Mouse (Mus musculus) liver, postnatal 0 days (tissue): ENCODE measurements around the gene Prkcd. TPM values are rescaled to one million over a fixed set of nuclear protein-coding genes. Genes with fewer than 3 reads are reported as not detected.
A peak's percentile ranks its signal among the peaks of the same experiment; 100 is the strongest.

ENCODE experiments used
- ATAC-seq: fragments of 200-750 bp; cut with Nextera tagmentation; 2 replicates; pipeline ENCODE4 v1.8.0; 2017; ENCODE audit warnings: mild to moderate bottlenecking, moderate library complexity
- DNase-seq: peaks from one replicate; pipeline ENCODE4 v3.0.0-alpha.2; 2016
- H3K27ac ChIP-seq: fragments of 300-500 bp; sonication (generic); 2 replicates; pipeline ENCODE4 v1.5.1; 2014; ENCODE audit warnings: antibody characterized with exemption, moderate library complexity, mild to moderate bottlenecking, low read depth
- H3K27me3 ChIP-seq: fragments of 300-500 bp; sonication (generic); 2 replicates; pipeline ENCODE4 v1.6.1; 2014; ENCODE audit warnings: low read length, control low read depth, mixed read lengths; ENCODE audit not compliant: insufficient read depth
- H3K36me3 ChIP-seq: fragments of 300-500 bp; sonication (generic); replicated peaks from 2 replicates; pipeline ENCODE4 v1.6.1; 2014; ENCODE audit warnings: mild to moderate bottlenecking, control low read depth, low read length, moderate library complexity, mixed read lengths; ENCODE audit not compliant: insufficient read depth
- H3K4me1 ChIP-seq: fragments of 300-500 bp; sonication (generic); 2 replicates; pipeline ENCODE4 v1.6.1; 2014; ENCODE audit warnings: antibody characterized with exemption, mild to moderate bottlenecking, control low read depth; ENCODE audit not compliant: insufficient read depth
- H3K4me2 ChIP-seq: fragments of 300-500 bp; sonication (generic); 2 replicates; pipeline ENCODE4 v1.6.1; 2014; ENCODE audit warnings: low read depth, mild to moderate bottlenecking, low read length, moderate library complexity, mixed read lengths
- H3K4me3 ChIP-seq: fragments of 300-500 bp; sonication (generic); 2 replicates; pipeline ENCODE4 v1.5.1; 2014; ENCODE audit warnings: low read depth, low read length
- H3K9ac ChIP-seq: fragments of 300-500 bp; sonication (generic); replicated peaks from 2 replicates; pipeline ENCODE4 v1.6.1; 2014; ENCODE audit warnings: mild to moderate bottlenecking, moderate library complexity
- H3K9me3 ChIP-seq: fragments of 300-500 bp; sonication (generic); 2 replicates; pipeline ENCODE4 v1.6.1; 2016; ENCODE audit warnings: mild to moderate bottlenecking, control low read depth, low read length, mixed read lengths
- CTCF ChIP-seq: sonication (generic); IDR thresholded peaks from 2 replicates; pipeline ENCODE4 v1.5.1; 2016; ENCODE audit warnings: antibody characterized with exemption, low read depth
- EP300 ChIP-seq: IDR thresholded peaks from 2 replicates; pipeline ENCODE4 v1.6.1; 2016; ENCODE audit warnings: antibody characterized with exemption, low read depth, mild to moderate bottlenecking
- WGBS: fragments of 180-500 bp; shearing (Covaris S2); extraction: QIAGEN DNeasy Blood & Tissue Kit; methylation state at CpG from one replicate; pipeline ENCODE4 v1.1.7; 2014; ENCODE audit not compliant: insufficient replicate concordance; 5-methylcytosine and 5-hydroxymethylcytosine counted together
- polyA plus RNA-seq: library from polyadenylated mRNA; unstranded; fragments of >200 nt; fragmentation: Nextera tagmentation; extraction: Ambion mirVana; gene quantifications from 2 replicates; pipeline ENCODE4 v1.2.1, GENCODE M21; 2015

The Prkcd gene
- polyA plus RNA-seq, 1 experiment from 2014 or later, result 17.8 TPM

- Histone ChIP-seq H3K36me3 (peaks cover 38% of the 10 kb centered on the region), H3K27ac (no peak overlapping the region)
Measured at GRCm38 (mm10) chr14:30576260-30576659, 49.8 kb downstream of the Prkcd start.

GRCm38 (mm10) chr14:30575791-30576190 is 50.2 kb downstream of the Prkcd start:
- peaks cover 3% of the 10 kb centered on the region; the same call in 1 of the 2 replicates for H3K4me1 ChIP-seq
- H3K9ac ChIP-seq, result no peak overlapping the region
- no peak for ATAC-seq
- no peak for DNase-seq
- TF ChIP-seq CTCF (no peak), EP300 (no peak)
- no peak overlapping the region for H3K27ac ChIP-seq
- no peak overlapping the region for H3K4me3 ChIP-seq
- no peaks in the 10 kb centered on the region for H3K27me3 ChIP-seq
- no peaks in the 10 kb centered on the region for H3K9me3 ChIP-seq
- H3K36me3 ChIP-seq, result peaks cover 43% of the 10 kb centered on the region
- 61% methylated on average over 7 of the region's 7 CpGs for WGBS
- no peak overlapping the region for H3K4me2 ChIP-seq

More at GRCm38 (mm10) chr14:30576260-30576659, 49.8 kb downstream of the Prkcd start:
- no peak overlapping the region for H3K9ac ChIP-seq
- no peaks in the 10 kb centered on the region for H3K9me3 ChIP-seq
- TF ChIP-seq CTCF, result no peak
- TF ChIP-seq EP300, result no peak
- no peaks in the 10 kb centered on the region for H3K27me3 ChIP-seq
- H3K4me1 ChIP-seq, result peaks cover 3% of the 10 kb centered on the region; the same call in 1 of the 2 replicates
- ATAC-seq (peak; percentile 24; the same call in 1 of the 2 replicates), DNase-seq (no peak)
- H3K4me2 ChIP-seq, result no peak overlapping the region
- WGBS, result 41% methylated on average over 5 of the region's 5 CpGs
- H3K4me3 ChIP-seq, result no peak overlapping the region

GRCm38 (mm10) chr14:30573983-30574584 is 51.9 kb downstream of the Prkcd start:
- 59% methylated on average over 6 of the region's 6 CpGs for WGBS
- Histone ChIP-seq H3K4me1 (peaks cover 3% of the 10 kb centered on the region; the same call in 1 of the 2 replicates), H3K4me3 (no peak overlapping the region), H3K4me2 (no peak overlapping the region), H3K27me3 (no peaks in the 10 kb centered on the region), H3K9me3 (no peaks in the 10 kb centered on the region), H3K9ac (no peak overlapping the region), H3K36me3 (peaks cover 58% of the 10 kb centered on the region), H3K27ac (no peak overlapping the region)
- peak; percentile 49; the same call in 1 of the 2 replicates for ATAC-seq
- DNase-seq, result peak; percentile 82
- TF ChIP-seq CTCF (peak; percentile 98), EP300 (no peak)

- peaks cover 3% of the 10 kb centered on the region; the same call in 1 of the 2 replicates for H3K4me1 ChIP-seq
- H3K9ac ChIP-seq, result no peak overlapping the region
- H3K27me3 ChIP-seq, result no peaks in the 10 kb centered on the region
- H3K9me3 ChIP-seq, result no peaks in the 10 kb centered on the region
- no peak for ATAC-seq
- H3K27ac ChIP-seq, result 0 out of 2 replicates have a peak overlapping the region, but pooled peaks have one; percentile 22
- no peak overlapping the region for H3K4me3 ChIP-seq
- DNase-seq, result no peak
- 61% methylated on average over 8 of the region's 8 CpGs for WGBS
- TF ChIP-seq CTCF, result no peak
- no peak for TF ChIP-seq EP300
- no peak overlapping the region for H3K4me2 ChIP-seq
- peaks cover 66% of the 10 kb centered on the region for H3K36me3 ChIP-seq
Measured at GRCm38 (mm10) chr14:30573235-30573634, 52.8 kb downstream of the Prkcd start.

GRCm38 (mm10) chr14:30572253-30572652 is 53.8 kb downstream of the Prkcd start:
- Histone ChIP-seq H3K4me1 (no peaks in the 10 kb centered on the region), H3K4me2 (no peak overlapping the region), H3K9me3 (no peaks in the 10 kb centered on the region), H3K4me3 (no peak overlapping the region), H3K27me3 (no peaks in the 10 kb centered on the region), H3K9ac (no peak overlapping the region), H3K27ac (no peak overlapping the region), H3K36me3 (peaks cover 75% of the 10 kb centered on the region)
- ATAC-seq (no peak), DNase-seq (no peak)
- TF ChIP-seq CTCF, result no peak
- no peak for TF ChIP-seq EP300
- 79% methylated on average over 10 of the region's 10 CpGs for WGBS

GRCm38 (mm10) chr14:30570303-30570702 is 55.7 kb downstream of the Prkcd start:
- Histone ChIP-seq H3K36me3 (peaks cover 87% of the 10 kb centered on the region), H3K4me3 (no peak overlapping the region), H3K4me1 (no peaks in the 10 kb centered on the region), H3K27ac (no peak overlapping the region), H3K9ac (no peak overlapping the region), H3K4me2 (no peak overlapping the region), H3K9me3 (no peaks in the 10 kb centered on the region), H3K27me3 (no peaks in the 10 kb centered on the region)
- ATAC-seq, result no peak
- no peak for DNase-seq
- 75% methylated on average over 9 of the region's 9 CpGs for WGBS
- TF ChIP-seq EP300 (no peak), CTCF (no peak)
